Mouse (Mus musculus): Measurements from ENCODE around the gene Rab31. TPM values are rescaled to one million over a fixed set of nuclear protein-coding genes. Genes with fewer than 3 reads are reported as not detected.

Gene Rab31
- 31.0 and 31.8 TPM in 2 replicates for polyA plus RNA-seq (2014; fragmentation: Nextera tagmentation; extraction: Ambion mirVana)

DNA sequence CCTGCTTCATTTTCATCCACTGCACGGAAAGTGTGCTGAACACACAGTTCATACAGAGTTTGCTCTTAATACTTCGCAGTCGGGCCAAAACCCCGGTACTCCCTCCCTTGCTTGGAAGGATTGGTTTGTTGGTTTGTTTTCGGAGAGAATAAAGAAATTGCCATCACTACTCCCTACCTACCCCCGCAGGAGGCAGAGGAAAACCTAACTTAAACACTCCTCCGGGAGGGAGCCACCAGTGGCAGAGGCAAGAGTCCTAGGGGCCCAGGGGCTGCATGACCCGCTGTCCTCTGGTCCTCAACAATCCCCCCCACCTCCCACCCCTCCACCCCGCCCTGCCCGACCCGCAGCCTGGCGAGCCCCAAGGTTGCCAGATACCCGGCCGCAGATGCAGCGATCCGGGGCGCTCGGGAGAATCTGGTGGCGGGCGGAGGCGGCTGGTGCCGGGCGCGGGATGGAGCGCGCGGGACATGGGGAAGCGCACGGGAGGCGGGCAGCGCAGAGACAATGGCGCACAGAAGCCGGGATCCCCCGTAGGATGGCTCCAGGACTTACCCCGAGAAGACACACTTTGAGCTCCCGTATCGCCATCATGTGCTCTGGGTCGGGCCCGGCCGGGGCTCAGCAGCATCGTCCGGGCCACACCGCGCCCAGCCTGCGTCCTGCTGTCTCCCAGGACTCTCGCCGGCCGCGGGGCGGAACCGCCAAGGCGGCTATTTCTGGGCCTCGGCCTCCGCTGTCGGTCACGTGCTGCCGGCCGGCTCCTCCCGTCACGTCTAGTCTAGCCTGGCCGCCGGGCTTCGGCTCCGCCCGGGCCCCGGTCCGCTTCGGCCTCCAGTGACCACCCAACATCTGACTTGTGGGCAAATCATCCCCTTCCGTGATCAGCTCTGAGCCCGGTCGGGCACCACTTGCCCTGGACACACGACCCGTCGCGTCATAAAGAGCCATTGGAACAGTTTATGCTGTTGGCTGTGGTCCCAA lies at the start of gene Rab31:
Gene Rab31 (minus strand): TSS at position 802 of the 984 bp plus-strand sequence.
- Histone ChIP-seq H3K27ac (replicated peaks in 1 of 2; ENCODE audit: control insufficient read depth in 1 of 2, insufficient read depth in 1 of 2, low read depth in 2 of 2, low read length in 2 of 2) (peak within 1 kb of the TSS in 1 of 2 experiments; percentile 19; a peak in 1 of 4 replicates), H3K36me3 (ENCODE audit: control insufficient read depth, insufficient read depth, low read length) (no peaks in the 10 kb centered on the region), H3K9me3 (ENCODE audit: control insufficient read depth, low read length) (no peaks in the 10 kb centered on the region), H3K9ac (ENCODE audit: low read length) (peak within 1 kb of the TSS; percentile 81), H3K4me2 (ENCODE audit: low read length) (peak within 1 kb of the TSS; percentile 87), H3K4me1 (ENCODE audit: control insufficient read depth in 2 of 2, insufficient read depth in 2 of 2, low read length in 2 of 2) (peaks cover 24 to 35% of the 10 kb centered on the region in 2 experiments), H3K4me3 (ENCODE audit: control insufficient read depth in 1 of 2, insufficient read depth in 1 of 2, low read depth in 1 of 2, low read length in 2 of 2) (peak within 1 kb of the TSS; percentile 55 to 70), H3K27me3 (ENCODE audit: control insufficient read depth, insufficient read depth, low read length) (no peaks in the 10 kb centered on the region)
- ATAC-seq (ENCODE audit: insufficient number of reproducible peaks, insufficient read depth, low FRiP score, low read depth): peak; percentile 76
- under 1% methylated on average over 75 of the region's 75 CpGs for WGBS

DNA sequence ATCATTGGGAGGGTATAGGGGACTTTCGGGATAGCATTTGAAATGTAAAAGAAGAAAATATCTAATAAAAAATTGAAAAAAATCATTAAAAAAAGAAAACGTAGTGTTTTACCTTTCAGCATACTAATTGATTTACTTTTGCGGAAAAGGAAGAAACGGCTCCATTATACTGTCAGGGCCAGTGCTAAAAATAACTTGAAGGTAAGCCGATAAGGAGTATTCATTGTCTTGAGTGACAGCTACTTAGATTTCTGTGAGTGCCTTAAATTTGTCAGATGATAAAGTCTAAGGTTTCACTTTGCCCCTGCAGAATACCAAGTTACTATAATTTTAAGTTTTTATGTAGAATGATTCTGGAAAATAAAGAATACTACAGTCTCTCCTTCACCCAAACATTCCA lies 47.6 kb upstream of the Rab31 start:
- Histone ChIP-seq H3K4me1 (ENCODE audit: control insufficient read depth in 2 of 2, insufficient read depth in 2 of 2, low read length in 2 of 2) (peaks cover 2 to 19% of the 10 kb centered on the region in 2 experiments; a peak in 3 of 4 replicates), H3K27me3 (ENCODE audit: control insufficient read depth, insufficient read depth, low read length) (no peaks in the 10 kb centered on the region), H3K27ac (replicated peaks in 1 of 2; ENCODE audit: control insufficient read depth in 1 of 2, insufficient read depth in 1 of 2, low read depth in 2 of 2, low read length in 2 of 2) (no peak overlapping the region), H3K4me3 (ENCODE audit: control insufficient read depth in 1 of 2, insufficient read depth in 1 of 2, low read depth in 1 of 2, low read length in 2 of 2) (no peak overlapping the region), H3K4me2 (ENCODE audit: low read length) (no peak overlapping the region), H3K9ac (ENCODE audit: low read length) (no peak overlapping the region), H3K36me3 (ENCODE audit: control insufficient read depth, insufficient read depth, low read length) (peaks cover 73% of the 10 kb centered on the region), H3K9me3 (ENCODE audit: control insufficient read depth, low read length) (no peaks in the 10 kb centered on the region)
- no peak for ATAC-seq (ENCODE audit: insufficient number of reproducible peaks, insufficient read depth, low FRiP score, low read depth)
- WGBS: 38% methylated on average over 5 of the region's 5 CpGs

DNA sequence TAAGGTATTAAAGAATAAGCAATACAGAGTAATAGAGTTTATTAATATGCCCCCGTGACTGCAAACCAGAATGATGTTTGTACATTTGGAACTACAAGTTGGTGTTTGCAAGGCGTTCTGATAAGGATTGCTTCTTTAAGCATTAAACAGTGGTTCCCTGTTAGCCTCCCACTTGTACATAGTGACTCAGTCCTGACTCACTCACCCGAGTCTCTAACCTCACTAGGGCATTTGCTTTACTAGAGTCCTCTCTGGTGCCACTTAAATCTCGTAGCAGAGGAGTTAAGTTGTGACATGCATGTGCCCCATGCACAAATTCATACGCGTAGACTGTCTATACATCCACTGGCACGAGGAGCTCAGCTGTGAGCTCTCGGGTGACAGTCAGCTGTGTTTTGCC lies 41.2 kb upstream of the Rab31 start:
- Histone ChIP-seq H3K9ac (ENCODE audit: low read length) (no peak overlapping the region), H3K27me3 (ENCODE audit: control insufficient read depth, insufficient read depth, low read length) (no peaks in the 10 kb centered on the region), H3K27ac (replicated peaks in 1 of 2; ENCODE audit: control insufficient read depth in 1 of 2, insufficient read depth in 1 of 2, low read depth in 2 of 2, low read length in 2 of 2) (no peak overlapping the region), H3K4me2 (ENCODE audit: low read length) (no peak overlapping the region), H3K4me1 (ENCODE audit: control insufficient read depth in 2 of 2, insufficient read depth in 2 of 2, low read length in 2 of 2) (0 out of 4 replicates have a peak, but pooled peaks cover 0 to 1% of the 10 kb centered on the region in 2 experiments), H3K36me3 (ENCODE audit: control insufficient read depth, insufficient read depth, low read length) (peaks cover 81% of the 10 kb centered on the region), H3K4me3 (ENCODE audit: control insufficient read depth in 1 of 2, insufficient read depth in 1 of 2, low read depth in 1 of 2, low read length in 2 of 2) (no peak overlapping the region), H3K9me3 (ENCODE audit: control insufficient read depth, low read length) (no peaks in the 10 kb centered on the region)
- no peak for ATAC-seq (ENCODE audit: insufficient number of reproducible peaks, insufficient read depth, low FRiP score, low read depth)
- 89% methylated on average over 8 of the region's 8 CpGs for WGBS

DNA sequence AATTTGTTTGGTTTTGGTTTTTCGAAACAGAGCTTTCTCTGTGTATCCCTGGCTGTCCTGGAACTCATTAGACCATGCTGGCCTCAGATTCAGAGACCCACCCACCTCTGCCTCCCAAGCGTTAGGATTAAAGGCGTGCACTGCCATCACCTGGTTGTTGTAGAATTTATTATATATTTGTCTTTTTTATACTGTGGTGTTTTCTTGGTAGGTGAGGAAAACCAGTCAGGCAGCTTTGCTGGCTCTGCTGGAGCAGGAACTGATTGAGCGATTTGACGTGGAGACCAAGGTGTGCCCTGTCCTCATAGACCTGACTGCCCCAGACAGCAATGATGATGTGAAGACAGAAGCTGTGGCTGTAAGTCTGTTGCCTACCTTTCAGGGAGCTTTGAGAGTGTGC lies 38.5 kb upstream of the Rab31 start:
- no peak for ATAC-seq (ENCODE audit: insufficient number of reproducible peaks, insufficient read depth, low FRiP score, low read depth)
- Histone ChIP-seq H3K36me3 (ENCODE audit: control insufficient read depth, insufficient read depth, low read length) (peaks cover 75% of the 10 kb centered on the region), H3K9me3 (ENCODE audit: control insufficient read depth, low read length) (no peaks in the 10 kb centered on the region)

DNA sequence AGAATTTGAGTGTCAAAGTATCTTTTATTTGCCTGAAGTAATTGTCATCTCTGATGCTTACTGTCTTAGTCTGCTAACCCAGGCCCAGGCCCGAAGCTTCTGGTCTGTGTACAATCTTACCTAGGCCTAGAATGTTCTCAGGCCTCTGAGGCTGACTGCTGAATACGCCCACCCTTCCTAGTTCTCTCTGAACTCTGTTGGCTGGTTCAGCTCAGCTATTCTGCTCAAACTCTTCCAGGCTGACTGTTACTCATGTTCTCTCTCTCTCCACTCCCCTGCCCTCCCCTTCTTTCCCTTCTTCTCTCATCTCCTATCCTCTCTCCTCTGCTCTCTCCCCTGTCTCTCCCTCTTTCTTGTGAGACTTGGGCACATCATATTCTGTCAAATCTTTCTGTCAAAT lies 33.9 kb upstream of the Rab31 start:
- Histone ChIP-seq H3K9ac (ENCODE audit: low read length) (no peak overlapping the region), H3K27me3 (ENCODE audit: control insufficient read depth, insufficient read depth, low read length) (no peaks in the 10 kb centered on the region), H3K4me2 (ENCODE audit: low read length) (no peak overlapping the region), H3K4me1 (ENCODE audit: control insufficient read depth in 2 of 2, insufficient read depth in 2 of 2, low read length in 2 of 2) (peaks cover 0 to 7% of the 10 kb centered on the region in 2 experiments; a peak in 2 of 4 replicates), H3K9me3 (ENCODE audit: control insufficient read depth, low read length) (no peaks in the 10 kb centered on the region), H3K4me3 (ENCODE audit: control insufficient read depth in 1 of 2, insufficient read depth in 1 of 2, low read depth in 1 of 2, low read length in 2 of 2) (no peak overlapping the region), H3K36me3 (ENCODE audit: control insufficient read depth, insufficient read depth, low read length) (peaks cover 52% of the 10 kb centered on the region), H3K27ac (replicated peaks in 1 of 2; ENCODE audit: control insufficient read depth in 1 of 2, insufficient read depth in 1 of 2, low read depth in 2 of 2, low read length in 2 of 2) (no peak overlapping the region)
- WGBS: 74% methylated on average over 2 of the region's 2 CpGs
- ATAC-seq (ENCODE audit: insufficient number of reproducible peaks, insufficient read depth, low FRiP score, low read depth): no peak

More for the DNA sequence above, 38.5 kb upstream of the Rab31 start:
- Histone ChIP-seq H3K27me3 (ENCODE audit: control insufficient read depth, insufficient read depth, low read length) (no peaks in the 10 kb centered on the region), H3K4me2 (ENCODE audit: low read length) (no peak overlapping the region), H3K27ac (replicated peaks in 1 of 2; ENCODE audit: control insufficient read depth in 1 of 2, insufficient read depth in 1 of 2, low read depth in 2 of 2, low read length in 2 of 2) (no peak overlapping the region), H3K9ac (ENCODE audit: low read length) (no peak overlapping the region), H3K4me3 (ENCODE audit: control insufficient read depth in 1 of 2, insufficient read depth in 1 of 2, low read depth in 1 of 2, low read length in 2 of 2) (no peak overlapping the region), H3K4me1 (ENCODE audit: control insufficient read depth in 2 of 2, insufficient read depth in 2 of 2, low read length in 2 of 2) (peaks cover 0 to 3% of the 10 kb centered on the region in 2 experiments; a peak in 1 of 4 replicates)
- WGBS: 93% methylated on average over 5 of the region's 5 CpGs

DNA sequence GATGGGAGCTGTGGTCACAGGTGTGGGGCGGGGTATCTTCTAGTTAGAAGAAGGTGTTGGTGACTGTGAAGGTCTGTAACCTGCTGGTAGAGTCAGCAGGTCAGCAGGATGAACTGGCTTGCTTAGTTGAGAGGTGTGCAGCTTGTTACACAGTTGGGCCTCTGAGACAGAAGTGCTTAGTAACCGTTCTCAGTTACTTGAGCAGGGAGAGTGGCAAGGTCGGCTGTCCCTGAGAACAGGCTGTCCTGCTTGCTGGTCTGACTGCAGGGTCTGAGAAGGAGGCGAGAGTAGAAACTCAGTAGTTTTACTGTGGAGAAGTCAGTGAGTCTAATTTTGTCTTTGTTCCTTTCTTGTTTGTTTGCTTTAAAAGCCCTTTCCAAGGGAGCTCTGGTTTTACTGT lies 33.4 kb upstream of the Rab31 start:
- Histone ChIP-seq H3K27ac (replicated peaks in 1 of 2; ENCODE audit: control insufficient read depth in 1 of 2, insufficient read depth in 1 of 2, low read depth in 2 of 2, low read length in 2 of 2) (0 out of 4 replicates have a peak overlapping the region, but pooled peaks of 1 of the 2 experiments have one; percentile 0), H3K27me3 (ENCODE audit: control insufficient read depth, insufficient read depth, low read length) (no peaks in the 10 kb centered on the region), H3K4me1 (ENCODE audit: control insufficient read depth in 2 of 2, insufficient read depth in 2 of 2, low read length in 2 of 2) (peaks cover 0 to 7% of the 10 kb centered on the region in 2 experiments; a peak in 2 of 4 replicates), H3K4me2 (ENCODE audit: low read length) (no peak overlapping the region), H3K9me3 (ENCODE audit: control insufficient read depth, low read length) (no peaks in the 10 kb centered on the region), H3K4me3 (ENCODE audit: control insufficient read depth in 1 of 2, insufficient read depth in 1 of 2, low read depth in 1 of 2, low read length in 2 of 2) (no peak overlapping the region), H3K36me3 (ENCODE audit: control insufficient read depth, insufficient read depth, low read length) (peaks cover 47% of the 10 kb centered on the region), H3K9ac (ENCODE audit: low read length) (no peak overlapping the region)
- ATAC-seq (ENCODE audit: insufficient number of reproducible peaks, insufficient read depth, low FRiP score, low read depth): no peak
- WGBS: 69% methylated on average over 4 of the region's 4 CpGs

DNA sequence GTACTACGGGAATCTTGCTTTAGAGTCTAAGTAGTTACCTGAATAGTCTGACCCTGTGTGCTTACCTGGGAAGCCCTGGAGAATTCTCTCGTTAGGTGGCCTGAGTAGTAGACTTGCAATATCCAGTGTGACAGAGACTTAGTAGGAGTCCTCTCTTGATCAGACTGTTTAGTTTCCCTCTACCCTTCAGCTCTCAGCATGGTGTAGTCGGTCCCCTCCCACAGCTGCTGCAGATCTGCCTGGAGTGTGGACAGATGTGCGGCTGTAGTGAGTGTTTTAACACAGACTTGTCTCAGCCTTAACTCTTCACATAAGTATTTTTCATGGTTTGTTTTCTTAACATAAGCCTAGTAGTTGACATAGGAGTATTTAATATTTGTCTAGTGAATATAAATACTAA lies 29.5 kb upstream of the Rab31 start:
- no peaks in the 10 kb centered on the region for H3K9me3 ChIP-seq (ENCODE audit: control insufficient read depth, low read length)
- H3K27me3 ChIP-seq (ENCODE audit: control insufficient read depth, insufficient read depth, low read length): no peaks in the 10 kb centered on the region
- H3K9ac ChIP-seq (ENCODE audit: low read length): no peak overlapping the region
- no peak overlapping the region for H3K4me2 ChIP-seq (ENCODE audit: low read length)
- peaks cover 26% of the 10 kb centered on the region for H3K36me3 ChIP-seq (ENCODE audit: control insufficient read depth, insufficient read depth, low read length)
- H3K4me3 ChIP-seq (ENCODE audit: control insufficient read depth in 1 of 2, insufficient read depth in 1 of 2, low read depth in 1 of 2, low read length in 2 of 2): no peak overlapping the region
- peaks cover 3 to 14% of the 10 kb centered on the region in 2 experiments; a peak in 3 of 4 replicates for H3K4me1 ChIP-seq (ENCODE audit: control insufficient read depth in 2 of 2, insufficient read depth in 2 of 2, low read length in 2 of 2)
- ATAC-seq (ENCODE audit: insufficient number of reproducible peaks, insufficient read depth, low FRiP score, low read depth): no peak
- no peak overlapping the region for H3K27ac ChIP-seq (replicated peaks in 1 of 2; ENCODE audit: control insufficient read depth in 1 of 2, insufficient read depth in 1 of 2, low read depth in 2 of 2, low read length in 2 of 2)
- WGBS: 72% methylated on average over 4 of the region's 4 CpGs

Measured in heart, embryonic 14.5 days (tissue).